Mouse (Mus musculus): ENCODE measurements at regions not wholly inside any gene's neighbourhood (a gene's known extent, or its start where the extent isn't known, plus 50 kb on each side); places are given as distances from the start of the nearest gene placed in this dataset.

DNA sequence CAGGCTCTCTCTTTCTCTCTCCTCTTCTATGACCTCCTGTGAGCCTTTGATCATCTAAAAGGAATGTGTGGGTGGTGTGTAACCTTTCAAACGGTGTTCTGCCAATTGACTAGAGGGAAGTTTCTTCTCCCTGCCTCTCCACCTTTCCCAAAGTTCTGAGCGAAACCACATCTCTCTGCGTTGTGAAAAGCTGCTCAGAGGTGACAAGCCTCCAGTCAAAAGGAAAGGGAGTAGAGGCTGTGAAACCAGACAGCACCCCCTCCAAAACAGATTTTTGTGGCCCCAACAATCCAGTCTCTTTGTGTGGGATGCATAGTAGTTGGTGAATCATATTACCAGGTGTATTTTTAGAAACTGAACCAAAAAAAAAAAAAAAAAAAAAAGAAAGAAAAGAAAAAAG lies 178.5 kb upstream of the Erbb4 start:
- Histone ChIP-seq H3K4me1 (no peaks in the 10 kb centered on the region), H3K27ac (no peak overlapping the region), H3K9ac (no peak overlapping the region), H3K36me3 (no peaks in the 10 kb centered on the region), H3K9me3 (no peaks in the 10 kb centered on the region), H3K27me3 (no peaks in the 10 kb centered on the region), H3K4me2 (no peak overlapping the region), H3K4me3 (no peak overlapping the region)
- no peak for ATAC-seq (ENCODE audit: borderline replicate concordance, extremely low read depth, low FRiP score, low TSS enrichment)
- WGBS, result 13% methylated on average over 3 of the region's 3 CpGs

GRCm38 (mm10) chr1:69277428-69277827 lies 169.6 kb upstream of the Erbb4 start:
- ATAC-seq (ENCODE audit: borderline replicate concordance, extremely low read depth, low FRiP score, low TSS enrichment), result no peak
- Histone ChIP-seq H3K27me3 (no peaks in the 10 kb centered on the region), H3K36me3 (no peaks in the 10 kb centered on the region), H3K9me3 (no peaks in the 10 kb centered on the region), H3K4me3 (no peak overlapping the region), H3K9ac (no peak overlapping the region), H3K27ac (no peak overlapping the region), H3K4me1 (no peaks in the 10 kb centered on the region), H3K4me2 (no peak overlapping the region)
- WGBS, result 53% methylated on average over 4 of the region's 4 CpGs

DNA sequence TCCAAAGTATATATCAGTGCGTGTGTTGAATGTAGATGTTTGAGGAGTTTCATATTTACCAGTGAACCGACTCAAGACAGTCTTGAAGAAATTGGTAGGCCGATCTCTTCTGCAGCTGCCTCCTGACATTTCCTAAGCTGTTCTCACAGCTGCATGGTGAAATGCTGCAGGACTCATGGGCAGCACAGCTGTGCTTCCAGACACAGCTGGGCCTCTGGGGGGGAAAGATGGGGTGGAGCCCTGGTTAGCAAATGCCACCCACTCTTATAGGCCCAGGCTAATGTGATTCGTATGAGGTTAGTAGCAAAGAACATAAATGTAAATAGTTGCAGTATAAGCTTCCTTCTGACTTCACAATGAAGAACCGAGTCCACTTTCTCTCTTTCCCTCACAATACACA lies 139.8 kb upstream of the Erbb4 start:
- no peaks in the 10 kb centered on the region for H3K9me3 ChIP-seq
- no peak overlapping the region for H3K27ac ChIP-seq
- no peaks in the 10 kb centered on the region for H3K4me1 ChIP-seq
- H3K27me3 ChIP-seq, result no peaks in the 10 kb centered on the region
- H3K36me3 ChIP-seq, result no peaks in the 10 kb centered on the region
- no peak overlapping the region for H3K4me3 ChIP-seq
- no peak overlapping the region for H3K9ac ChIP-seq
- no peak for ATAC-seq (ENCODE audit: borderline replicate concordance, extremely low read depth, low FRiP score, low TSS enrichment)
- H3K4me2 ChIP-seq, result no peak overlapping the region
- 62% methylated on average over 5 of the region's 5 CpGs for WGBS

GRCm38 (mm10) chr1:69242289-69242909 lies 134.5 kb upstream of the Erbb4 start:
- Histone ChIP-seq H3K27ac (no peak overlapping the region), H3K9ac (no peak overlapping the region), H3K4me2 (peak overlapping the region; percentile 61), H3K4me1 (no peaks in the 10 kb centered on the region), H3K36me3 (no peaks in the 10 kb centered on the region), H3K27me3 (no peaks in the 10 kb centered on the region), H3K4me3 (peak overlapping the region; percentile 35), H3K9me3 (no peaks in the 10 kb centered on the region)
- WGBS, result 67% methylated on average over 3 of the region's 3 CpGs
- no peak for ATAC-seq (ENCODE audit: borderline replicate concordance, extremely low read depth, low FRiP score, low TSS enrichment)

- Histone ChIP-seq H3K27ac (no peak overlapping the region), H3K4me1 (no peaks in the 10 kb centered on the region), H3K4me3 (peak overlapping the region; percentile 35), H3K36me3 (no peaks in the 10 kb centered on the region), H3K4me2 (peak overlapping the region; percentile 61), H3K9ac (no peak overlapping the region), H3K27me3 (no peaks in the 10 kb centered on the region), H3K9me3 (no peaks in the 10 kb centered on the region)
- 5% methylated on average over 11 of the region's 11 CpGs for WGBS
- ATAC-seq (ENCODE audit: borderline replicate concordance, extremely low read depth, low FRiP score, low TSS enrichment), result peak; percentile 85; the same call in 1 of the 2 replicates
Observed at GRCm38 (mm10) chr1:69241502-69242214, 133.8 kb upstream of the Erbb4 start.

- Histone ChIP-seq H3K27me3 (no peaks in the 10 kb centered on the region), H3K36me3 (no peaks in the 10 kb centered on the region), H3K4me2 (no peak overlapping the region), H3K4me1 (no peaks in the 10 kb centered on the region), H3K27ac (no peak overlapping the region), H3K9me3 (no peaks in the 10 kb centered on the region), H3K4me3 (no peak overlapping the region), H3K9ac (no peak overlapping the region)
- ATAC-seq (ENCODE audit: borderline replicate concordance, extremely low read depth, low FRiP score, low TSS enrichment), result no peak
Observed at GRCm38 (mm10) chr1:69227864-69228263, 120.0 kb upstream of the Erbb4 start.

DNA sequence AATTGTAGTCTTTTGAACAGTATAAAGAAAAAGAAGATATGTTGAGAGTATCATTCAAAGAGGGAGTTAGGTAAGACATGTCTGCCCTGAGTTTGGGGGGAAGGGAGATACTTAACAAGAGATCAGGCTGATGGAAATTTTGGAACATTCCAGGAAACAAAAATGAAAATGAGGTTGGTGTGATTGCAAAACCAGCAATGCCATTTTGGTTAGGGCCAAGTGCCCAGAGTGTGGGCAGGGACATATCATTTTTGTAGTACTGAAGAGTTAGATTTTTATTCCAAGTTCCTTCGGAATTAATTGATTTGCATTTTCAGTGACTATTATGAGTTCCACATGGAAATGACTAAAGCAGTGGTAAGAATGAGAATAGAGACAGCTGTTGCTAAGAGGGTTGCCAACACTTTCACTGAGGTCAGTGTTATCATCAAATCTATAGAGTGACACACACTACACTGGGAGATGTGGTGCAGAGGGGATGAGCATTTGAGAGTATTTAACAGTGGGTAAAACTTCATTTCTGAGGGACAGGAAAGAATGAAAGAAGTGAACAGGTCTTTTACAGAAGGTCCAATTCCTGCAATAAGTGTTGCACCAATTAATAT lies 105.1 kb upstream of the Erbb4 start:
- no peaks in the 10 kb centered on the region for H3K9me3 ChIP-seq
- ATAC-seq (ENCODE audit: borderline replicate concordance, extremely low read depth, low FRiP score, low TSS enrichment), result no peak
- no peak overlapping the region for H3K27ac ChIP-seq
- H3K4me3 ChIP-seq, result no peak overlapping the region
- no peaks in the 10 kb centered on the region for H3K27me3 ChIP-seq
- H3K9ac ChIP-seq, result no peak overlapping the region
- no peak overlapping the region for H3K4me2 ChIP-seq
- 90% methylated on average over 1 of the region's 1 CpGs for WGBS
- H3K36me3 ChIP-seq, result no peaks in the 10 kb centered on the region
- no peaks in the 10 kb centered on the region for H3K4me1 ChIP-seq

DNA sequence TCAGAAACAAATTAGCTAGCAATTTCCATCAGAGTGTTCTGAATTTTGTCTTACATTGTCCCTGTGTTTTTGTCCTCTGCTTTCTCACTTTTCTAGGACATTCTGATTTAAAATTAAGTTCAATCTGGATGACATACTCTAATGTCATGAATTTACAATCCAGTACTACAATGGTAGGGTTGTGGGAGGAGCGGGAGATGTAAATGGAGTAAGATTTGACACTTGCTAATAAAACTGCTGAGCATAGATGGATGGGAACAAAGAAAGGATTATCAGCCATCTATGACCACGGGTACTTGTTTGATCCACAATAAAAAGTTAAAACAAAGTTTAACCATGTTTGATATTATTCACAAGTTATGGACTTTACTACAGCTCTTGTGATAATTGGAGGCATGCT lies 94.9 kb upstream of the Erbb4 start:
- no peak overlapping the region for H3K27ac ChIP-seq
- H3K4me1 ChIP-seq, result no peaks in the 10 kb centered on the region
- no peaks in the 10 kb centered on the region for H3K27me3 ChIP-seq
- WGBS, result 71% methylated on average over 2 of the region's 2 CpGs
- no peak overlapping the region for H3K4me2 ChIP-seq
- no peaks in the 10 kb centered on the region for H3K9me3 ChIP-seq
- no peak for ATAC-seq (ENCODE audit: borderline replicate concordance, extremely low read depth, low FRiP score, low TSS enrichment)
- H3K4me3 ChIP-seq, result no peak overlapping the region
- H3K9ac ChIP-seq, result no peak overlapping the region
- no peaks in the 10 kb centered on the region for H3K36me3 ChIP-seq

DNA sequence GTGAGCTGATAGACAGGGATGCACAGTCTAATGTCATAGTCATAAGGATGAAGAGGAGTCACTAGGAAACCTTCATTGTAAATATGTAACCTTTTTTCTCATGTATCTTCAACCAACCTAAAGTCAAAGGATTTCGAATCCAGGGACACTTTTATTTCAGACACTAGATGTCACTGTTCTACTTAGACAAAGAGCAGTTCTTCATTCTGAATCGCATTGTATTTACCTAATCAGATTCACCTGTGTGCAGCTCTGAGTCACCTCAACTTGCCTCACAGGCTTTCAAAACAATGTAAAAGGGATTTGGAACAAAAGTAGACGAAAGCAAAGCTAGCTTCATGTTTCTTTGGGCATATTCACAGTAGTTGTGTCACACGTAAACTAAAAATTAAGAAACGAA lies 57.3 kb upstream of the Erbb4 start:
- no peaks in the 10 kb centered on the region for H3K27me3 ChIP-seq
- no peak for ATAC-seq (ENCODE audit: borderline replicate concordance, extremely low read depth, low FRiP score, low TSS enrichment)
- 46% methylated on average over 5 of the region's 5 CpGs for WGBS
- no peaks in the 10 kb centered on the region for H3K4me1 ChIP-seq
- H3K4me3 ChIP-seq, result no peak overlapping the region
- H3K27ac ChIP-seq, result no peak overlapping the region
- H3K4me2 ChIP-seq, result no peak overlapping the region
- no peaks in the 10 kb centered on the region for H3K36me3 ChIP-seq
- no peaks in the 10 kb centered on the region for H3K9me3 ChIP-seq
- no peak overlapping the region for H3K9ac ChIP-seq
